Mouse (Mus musculus) hindbrain, embryonic 16.5 days (tissue): Measurements from ENCODE around the gene Vma21. TPM values are rescaled to one million over a fixed set of nuclear protein-coding genes. Genes with fewer than 3 reads are reported as not detected.

Experiments
- ATAC-seq: fragments of 200-750 bp; cut with Nextera tagmentation; 2 replicates; pipeline ENCODE4 v1.8.0; 2017; ENCODE audit warnings: moderate TSS enrichment, moderate library complexity
- H3K27ac ChIP-seq: fragments of 300-500 bp; sonication (generic); 2 replicates; pipeline ENCODE4 v1.5.1; 2014; ENCODE audit warnings: low read depth, mild to moderate bottlenecking, control low read depth, low read length, moderate library complexity
- H3K27me3 ChIP-seq: fragments of 300-500 bp; sonication (generic); replicated peaks from 2 replicates; pipeline ENCODE4 v1.6.1; 2014; ENCODE audit warnings: low read length; ENCODE audit not compliant: control insufficient read depth, insufficient read depth
- H3K36me3 ChIP-seq: fragments of 300-500 bp; sonication (generic); 2 replicates; pipeline ENCODE4 v1.6.1; 2014; ENCODE audit warnings: mild to moderate bottlenecking, low read length, moderate library complexity, mixed read lengths; ENCODE audit not compliant: control insufficient read depth, insufficient read depth
- H3K4me1 ChIP-seq: fragments of 300-500 bp; sonication (generic); 2 replicates; pipeline ENCODE4 v1.6.1; 2014; ENCODE audit warnings: low read depth, low read length; ENCODE audit not compliant: control insufficient read depth, insufficient read depth
- H3K4me2 ChIP-seq: fragments of 300-500 bp; sonication (generic); 2 replicates; pipeline ENCODE4 v1.6.1; 2014; ENCODE audit warnings: mild to moderate bottlenecking, low read length, control low read depth, moderate library complexity
- H3K4me3 ChIP-seq: fragments of 300-500 bp; sonication (generic); 2 replicates; pipeline ENCODE4 v1.5.1; 2014; ENCODE audit warnings: mild to moderate bottlenecking, low read length, control low read depth, moderate library complexity
- H3K9ac ChIP-seq: fragments of 300-500 bp; sonication (generic); 2 replicates; pipeline ENCODE4 v1.6.1; 2014; ENCODE audit warnings: low read depth, mild to moderate bottlenecking, control low read depth, low read length, moderate library complexity
- H3K9me3 ChIP-seq: fragments of 300-500 bp; sonication (generic); 2 replicates; pipeline ENCODE4 v1.6.1; 2014; ENCODE audit warnings: mild to moderate bottlenecking, low read length, moderate library complexity; ENCODE audit not compliant: control insufficient read depth
- WGBS: fragments of 180-500 bp; shearing (Covaris S2); extraction: QIAGEN DNeasy Blood & Tissue Kit; methylation state at CpG from one replicate; pipeline ENCODE4 v1.1.7; 2014; 5-methylcytosine and 5-hydroxymethylcytosine counted together
- polyA plus RNA-seq: library from polyadenylated mRNA; unstranded; fragments of >200 nt; fragmentation: Nextera tagmentation; extraction: Ambion mirVana; gene quantifications from 2 replicates; pipeline ENCODE4 v1.2.1, GENCODE M21; 2015

Vma21 gene
- polyA plus RNA-seq, 1 experiment from 2014 or later, result 52.9 TPM

DNA sequence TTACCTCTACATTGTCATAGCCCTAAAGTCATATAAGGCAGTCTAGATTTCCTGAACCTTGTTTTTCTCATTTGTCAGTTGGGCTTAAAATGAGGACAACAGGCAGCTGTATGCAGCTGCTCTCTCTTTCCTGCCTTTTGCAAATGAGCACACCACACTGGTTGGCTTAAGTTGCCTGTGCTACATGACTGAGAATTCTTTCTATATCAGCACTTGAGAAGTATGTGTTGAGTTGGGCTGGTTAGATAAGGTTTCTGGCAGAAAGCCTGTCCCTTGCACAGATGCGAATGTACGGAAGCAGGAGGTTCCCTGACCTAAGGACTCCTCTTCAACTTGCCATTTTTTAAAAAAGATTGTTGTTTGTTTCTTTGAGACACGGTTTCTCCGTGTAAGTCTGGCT lies 31.0 kb downstream of the Vma21 start:
- no peak overlapping the region for H3K4me2 ChIP-seq
- 85% methylated on average over 4 of the region's 4 CpGs for WGBS
- no peak for ATAC-seq
- no peak overlapping the region for H3K4me3 ChIP-seq
- H3K27me3 ChIP-seq, result no peaks in the 10 kb centered on the region
- H3K4me1 ChIP-seq, result no peaks in the 10 kb centered on the region
- no peaks in the 10 kb centered on the region for H3K36me3 ChIP-seq
- H3K9ac ChIP-seq, result no peak overlapping the region
- H3K9me3 ChIP-seq, result no peaks in the 10 kb centered on the region
- H3K27ac ChIP-seq, result no peak overlapping the region

DNA sequence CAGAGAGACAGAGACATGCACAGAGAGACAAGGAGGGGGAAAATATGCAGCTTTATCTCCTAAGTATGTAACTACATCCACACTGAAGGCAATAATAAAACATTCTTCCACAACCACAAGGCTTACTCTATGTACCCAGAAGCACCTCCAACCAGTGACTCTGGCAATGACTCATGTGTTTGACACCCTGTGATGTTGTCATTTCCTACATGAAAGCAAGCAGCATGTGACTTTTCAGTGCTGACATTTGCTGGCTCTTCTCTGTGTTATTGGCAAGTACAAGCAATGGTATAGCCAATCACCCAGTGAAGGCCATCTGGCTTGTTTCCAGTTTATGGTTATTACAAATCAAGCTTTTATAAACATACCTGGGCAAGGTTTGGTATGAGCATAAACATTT lies 38.1 kb downstream of the Vma21 start:
- no peak for ATAC-seq

More for the DNA sequence above, 38.1 kb downstream of the Vma21 start:
- Histone ChIP-seq H3K9me3 (no peaks in the 10 kb centered on the region), H3K9ac (no peak overlapping the region), H3K4me2 (no peak overlapping the region), H3K27me3 (no peaks in the 10 kb centered on the region), H3K36me3 (no peaks in the 10 kb centered on the region), H3K4me1 (no peaks in the 10 kb centered on the region), H3K27ac (no peak overlapping the region), H3K4me3 (no peak overlapping the region)

Other genes starting within 250 kb of the Vma21 start
- 2.3 and 2.5 TPM in 2 replicates for gene Gpr50, start 152.3 kb upstream of the Vma21 start, polyA plus RNA-seq
- gene Gm1141, start 105.1 kb downstream of the Vma21 start, polyA plus RNA-seq, result 0.21 and 0.29 TPM in 2 replicates
- gene Prrg3, start 146.7 kb downstream of the Vma21 start, polyA plus RNA-seq, result 13.0 and 14.3 TPM in 2 replicates
- 0.19 TPM in 1 of 2 replicates, not detected in the other for gene Fate1, start 157.1 kb downstream of the Vma21 start, polyA plus RNA-seq
- gene Cnga2, start 175.9 kb downstream of the Vma21 start, polyA plus RNA-seq, result 0.19 TPM in 2 replicates